ENCODE assay signal across 8 mouse cellular contexts in genomic region chrX:169992951-169993547, GRCm38 (mm10). TPM values are rescaled to one million over a fixed set of nuclear protein-coding genes. Genes with fewer than 3 reads are reported as not detected.
A peak's percentile ranks its signal among the peaks of the same experiment; 100 is the strongest.
DNase-seq lines count a peak whose midpoint lies in the region.

No protein-coding gene starts in this region.

- peak; percentile 60 for DNase-seq in CD4-positive, CD25-positive, alpha-beta regulatory T cell, adult 2 months (ENCODE audit: low read depth, low spot score)
- DNase-seq in adrenal gland, adult 2 months: peak; percentile 21
- DNase-seq in cerebellum, postnatal 4 days (ENCODE audit: low spot score in 2 of 2): peak; percentile 20 to 52
- DNase-seq in heart, adult 11 months: peak; percentile 97
- DNase-seq in layer of hippocampus, adult 9-11 months: peak; percentile 53
- peak; percentile 13 for DNase-seq in neural tube, embryonic 10.5 days (ENCODE audit: extremely low spot score, low spot score)
- peak; percentile 64 for DNase-seq in testis, postnatal 14 days (ENCODE audit: low spot score)
- peak; percentile 54 to 92 for DNase-seq in urinary bladder, postnatal 4 days (ENCODE audit: low spot score in 2 of 2)

RNA-seq across cellular contexts. Expression of gene Gm21887, which starts 16.4 kb away (rescaled TPM):
- 100 to 1,000 TPM in 1 of 2 experiments, 10 to 100 TPM in 1; 67.4 to 241 TPM for total RNA-seq in adrenal gland, adult 2 months (2021)
- polyA plus RNA-seq in adrenal gland, adult 2 months (2012; rRNA removed): 957 and 2,016 TPM in 2 replicates

Comparison
In these comparisons a context has a peak if more than half of its experiments do, and no peak if none do; other contexts are left out.
1. Peak in every context shown above with its lines: DNase-seq.
2. DNase-seq: peak in every context shown above with its lines; median percentile 97 in heart, adult 11 months; 73 in urinary bladder, postnatal 4 days; 64 in testis, postnatal 14 days; 60 in CD4-positive, CD25-positive, alpha-beta regulatory T cell, adult 2 months; 53 in layer of hippocampus, adult 9-11 months; 36 in cerebellum, postnatal 4 days; 21 in adrenal gland, adult 2 months; 13 in neural tube, embryonic 10.5 days.